Mouse (Mus musculus) adrenal gland, adult 10 weeks (tissue): ENCODE measurements around the gene Cdk5r2. TPM values are rescaled to one million over a fixed set of nuclear protein-coding genes. Genes with fewer than 3 reads are reported as not detected.

Experiments
- polyA plus RNA-seq: library from polyadenylated mRNA; stranded (reverse); fragments of 350-450 nt; fragmentation: Illumina TruSeq; extraction: RNeasy Lipid Tissue Mini Kit (QIAGEN cat#74804); gene quantifications from one replicate; pipeline ENCODE4 v1.2.3, GENCODE M21; 2014; ENCODE audit warnings: low read depth, low replicate concordance

Cdk5r2 gene
- polyA plus RNA-seq: 0.41 TPM

GRCm38 (mm10) chr1:74854306-74855056 lies at the start of gene Cdk5r2:
Gene Cdk5r2 (plus strand): TSS chr1:74854934.

GRCm38 (mm10) chr1:74885369-74886042 lies 30.8 kb downstream of the Cdk5r2 start, which contains the start of gene Fev:
Gene Fev (minus strand): TSS chr1:74885419.

GRCm38 (mm10) chr1:74893134-74893855 lies 38.6 kb downstream of the Cdk5r2 start, which contains the start of gene Cryba2:
Gene Cryba2 (minus strand): TSS chr1:74893143.

Other genes with a start within 250 kb of the Cdk5r2 start
- 17.4 TPM for gene Ttll4, start 193.2 kb upstream of the Cdk5r2 start, polyA plus RNA-seq
- 1.8 TPM for gene Cyp27a1, start 141.4 kb upstream of the Cdk5r2 start, polyA plus RNA-seq
- gene Prkag3, start 105.7 kb upstream of the Cdk5r2 start, polyA plus RNA-seq: 0.41 TPM
- gene Wnt6, start 83.0 kb upstream of the Cdk5r2 start, polyA plus RNA-seq: 0.93 TPM
- gene Wnt10a, start 63.4 kb upstream of the Cdk5r2 start, polyA plus RNA-seq: not detected
- gene Fev, start 30.5 kb downstream of the Cdk5r2 start, polyA plus RNA-seq: 0.52 TPM
- gene Cryba2, start 38.2 kb downstream of the Cdk5r2 start, polyA plus RNA-seq: not detected
- gene Cfap65, start 80.7 kb downstream of the Cdk5r2 start, polyA plus RNA-seq: not detected
- gene Ihh, start 96.7 kb downstream of the Cdk5r2 start, polyA plus RNA-seq: not detected